Mouse (Mus musculus): ENCODE results near the gene Prkci. TPM values are rescaled to one million over a fixed set of nuclear protein-coding genes. Genes with fewer than 3 reads are reported as not detected.

Gene Prkci
- polyA plus RNA-seq, 1 experiment from 2014 or later: 16.5 TPM

GRCm38 (mm10) chr3:31075808-31076207, 80.3 kb downstream of the Prkci start:
- no peak overlapping the region for H3K4me2 ChIP-seq
- H3K9ac ChIP-seq: no peak overlapping the region
- no peaks in the 10 kb centered on the region for H3K36me3 ChIP-seq
- no peaks in the 10 kb centered on the region for H3K9me3 ChIP-seq
- H3K27ac ChIP-seq (replicated peaks): no peak overlapping the region
- ATAC-seq (ENCODE audit: extremely low read depth, insufficient number of reproducible peaks, low FRiP score, low TSS enrichment): no peak
- no peaks in the 10 kb centered on the region for H3K27me3 ChIP-seq (replicated peaks)
- WGBS: 53% methylated on average over 11 of the region's 11 CpGs
- H3K4me3 ChIP-seq: no peak overlapping the region
- no peaks in the 10 kb centered on the region for H3K4me1 ChIP-seq

- Histone ChIP-seq H3K27ac (replicated peaks) (no peak overlapping the region), H3K4me2 (no peak overlapping the region), H3K4me3 (no peak overlapping the region), H3K36me3 (no peaks in the 10 kb centered on the region), H3K9ac (no peak overlapping the region), H3K9me3 (no peaks in the 10 kb centered on the region), H3K4me1 (no peaks in the 10 kb centered on the region), H3K27me3 (replicated peaks) (no peaks in the 10 kb centered on the region)
- WGBS: 82% methylated on average over 6 of the region's 6 CpGs
- ATAC-seq (ENCODE audit: extremely low read depth, insufficient number of reproducible peaks, low FRiP score, low TSS enrichment): no peak
Observed at GRCm38 (mm10) chr3:31077068-31077703, 81.6 kb downstream of the Prkci start.

- no peak overlapping the region for H3K4me3 ChIP-seq
- H3K4me2 ChIP-seq: no peak overlapping the region
- ATAC-seq (ENCODE audit: extremely low read depth, insufficient number of reproducible peaks, low FRiP score, low TSS enrichment): no peak
- no peak overlapping the region for H3K27ac ChIP-seq (replicated peaks)
- H3K4me1 ChIP-seq: peaks cover 10% of the 10 kb centered on the region
- H3K9ac ChIP-seq: no peak overlapping the region
- no peaks in the 10 kb centered on the region for H3K36me3 ChIP-seq
- no peaks in the 10 kb centered on the region for H3K9me3 ChIP-seq
- no peaks in the 10 kb centered on the region for H3K27me3 ChIP-seq (replicated peaks)
- WGBS: 66% methylated on average over 10 of the region's 10 CpGs
Observed at GRCm38 (mm10) chr3:31079450-31079849, 83.9 kb downstream of the Prkci start.

GRCm38 (mm10) chr3:31080791-31081502, 85.4 kb downstream of the Prkci start:
- Histone ChIP-seq H3K4me1 (peaks cover 10% of the 10 kb centered on the region), H3K27me3 (replicated peaks) (no peaks in the 10 kb centered on the region), H3K9ac (no peak overlapping the region), H3K9me3 (no peaks in the 10 kb centered on the region), H3K4me3 (no peak overlapping the region), H3K4me2 (no peak overlapping the region), H3K36me3 (no peaks in the 10 kb centered on the region), H3K27ac (replicated peaks) (no peak overlapping the region)
- no peak for ATAC-seq (ENCODE audit: extremely low read depth, insufficient number of reproducible peaks, low FRiP score, low TSS enrichment)
- WGBS: 85% methylated on average over 10 of the region's 10 CpGs

- Histone ChIP-seq H3K9ac (no peak overlapping the region), H3K27me3 (replicated peaks) (no peaks in the 10 kb centered on the region), H3K36me3 (no peaks in the 10 kb centered on the region), H3K4me3 (no peak overlapping the region), H3K9me3 (no peaks in the 10 kb centered on the region), H3K4me1 (peaks cover 10% of the 10 kb centered on the region), H3K27ac (replicated peaks) (no peak overlapping the region), H3K4me2 (no peak overlapping the region)
- ATAC-seq (ENCODE audit: extremely low read depth, insufficient number of reproducible peaks, low FRiP score, low TSS enrichment): no peak
- WGBS: 83% methylated on average over 12 of the region's 13 CpGs
Observed at GRCm38 (mm10) chr3:31082838-31083506, 87.4 kb downstream of the Prkci start.

GRCm38 (mm10) chr3:31083507-31084245, 88.1 kb downstream of the Prkci start:
- Histone ChIP-seq H3K9ac (no peak overlapping the region), H3K4me2 (peak overlapping the region; percentile 8; the same call in 1 of the 2 replicates), H3K4me1 (peaks cover 11% of the 10 kb centered on the region), H3K27ac (replicated peaks) (no peak overlapping the region), H3K4me3 (no peak overlapping the region), H3K27me3 (replicated peaks) (0 out of 2 replicates have a peak, but pooled peaks cover 3% of the 10 kb centered on the region), H3K9me3 (no peaks in the 10 kb centered on the region), H3K36me3 (no peaks in the 10 kb centered on the region)
- no peak for ATAC-seq (ENCODE audit: extremely low read depth, insufficient number of reproducible peaks, low FRiP score, low TSS enrichment)
- WGBS: 42% methylated on average over 12 of the region's 12 CpGs

- WGBS: 82% methylated on average over 3 of the region's 3 CpGs
- no peak for ATAC-seq (ENCODE audit: extremely low read depth, insufficient number of reproducible peaks, low FRiP score, low TSS enrichment)
- H3K4me2 ChIP-seq: no peak overlapping the region
- no peak overlapping the region for H3K9ac ChIP-seq
- H3K27ac ChIP-seq (replicated peaks): no peak overlapping the region
- no peaks in the 10 kb centered on the region for H3K36me3 ChIP-seq
- H3K9me3 ChIP-seq: no peaks in the 10 kb centered on the region
- 0 out of 2 replicates have a peak, but pooled peaks cover 3% of the 10 kb centered on the region for H3K27me3 ChIP-seq (replicated peaks)
- peaks cover 18% of the 10 kb centered on the region for H3K4me1 ChIP-seq
- H3K4me3 ChIP-seq: no peak overlapping the region
Observed at GRCm38 (mm10) chr3:31085000-31085399, 89.5 kb downstream of the Prkci start.

- H3K27ac ChIP-seq (replicated peaks): no peak overlapping the region
- no peak overlapping the region for H3K4me2 ChIP-seq
- no peaks in the 10 kb centered on the region for H3K9me3 ChIP-seq
- peaks cover 18% of the 10 kb centered on the region for H3K4me1 ChIP-seq
- peak overlapping the region; percentile 3; the same call in 1 of the 2 replicates for H3K9ac ChIP-seq
- no peak for ATAC-seq (ENCODE audit: extremely low read depth, insufficient number of reproducible peaks, low FRiP score, low TSS enrichment)
- 49% methylated on average over 10 of the region's 10 CpGs for WGBS
- H3K4me3 ChIP-seq: no peak overlapping the region
- H3K27me3 ChIP-seq (replicated peaks): 0 out of 2 replicates have a peak, but pooled peaks cover 3% of the 10 kb centered on the region
- H3K36me3 ChIP-seq: no peaks in the 10 kb centered on the region
Observed at GRCm38 (mm10) chr3:31088789-31089775, 93.5 kb downstream of the Prkci start.

- Histone ChIP-seq H3K36me3 (no peaks in the 10 kb centered on the region), H3K9me3 (no peaks in the 10 kb centered on the region), H3K27me3 (replicated peaks) (0 out of 2 replicates have a peak, but pooled peaks cover 3% of the 10 kb centered on the region), H3K27ac (replicated peaks) (no peak overlapping the region), H3K4me3 (no peak overlapping the region), H3K4me2 (no peak overlapping the region), H3K4me1 (peaks cover 17% of the 10 kb centered on the region), H3K9ac (no peak overlapping the region)
- 43% methylated on average over 7 of the region's 7 CpGs for WGBS
- ATAC-seq (ENCODE audit: extremely low read depth, insufficient number of reproducible peaks, low FRiP score, low TSS enrichment): no peak
Observed at GRCm38 (mm10) chr3:31089956-31090355, 94.4 kb downstream of the Prkci start.

- no peak for ATAC-seq (ENCODE audit: extremely low read depth, insufficient number of reproducible peaks, low FRiP score, low TSS enrichment)
- Histone ChIP-seq H3K4me2 (peak overlapping the region; percentile 89), H3K9ac (peak overlapping the region; percentile 97), H3K4me3 (peak overlapping the region; percentile 99), H3K27ac (replicated peaks) (peak overlapping the region; percentile 100), H3K9me3 (no peaks in the 10 kb centered on the region), H3K4me1 (peaks cover 38% of the 10 kb centered on the region), H3K27me3 (replicated peaks) (0 out of 2 replicates have a peak, but pooled peaks cover 1% of the 10 kb centered on the region), H3K36me3 (peaks cover 10% of the 10 kb centered on the region)
- 8% methylated on average over 13 of the region's 13 CpGs for WGBS
Observed at GRCm38 (mm10) chr3:31093196-31093595, 97.6 kb downstream of the Prkci start.
